Mouse (Mus musculus) heart, adult 2 months (tissue): ENCODE measurements at regions not wholly inside any gene's neighbourhood (a gene's known extent, or its start where the extent isn't known, plus 50 kb on each side); places are given as distances from the start of the nearest gene placed in this dataset.

Experiments used
- CTCF ChIP-seq: fragments of 200-600 bp; IDR thresholded peaks from 2 replicates; pipeline ENCODE4 v1.8.1; 2022; ENCODE audit warnings: antibody characterized with exemption, mild to moderate bottlenecking, moderate library complexity
- EP300 ChIP-seq: fragments of 200-500 bp; IDR thresholded peaks from 2 replicates; pipeline ENCODE4 v1.6.1; 2011; ENCODE audit warnings: low read depth, low read length, control low read depth; ENCODE audit not compliant: insufficient read depth

- TF ChIP-seq CTCF: no peak
- no peak for TF ChIP-seq EP300
Observed at GRCm38 (mm10) chr11:17460920-17461279, 203.5 kb downstream of the C1d start.
